Mouse (Mus musculus) limb, embryonic 15.5 days (tissue): ENCODE measurements around the gene Gm20388. TPM values are rescaled to one million over a fixed set of nuclear protein-coding genes. Genes with fewer than 3 reads are reported as not detected.

ENCODE experiments used
- ATAC-seq: fragments of 200-750 bp; cut with Nextera tagmentation; 2 replicates; pipeline ENCODE4 v1.8.0; 2017; ENCODE audit warnings: low read depth, moderate TSS enrichment; ENCODE audit not compliant: insufficient number of reproducible peaks, low FRiP score, low TSS enrichment
- H3K27ac ChIP-seq: fragments of 300-500 bp; sonication (generic); 2 replicates; pipeline ENCODE4 v1.5.1; 2015; ENCODE audit warnings: moderate library complexity, mild to moderate bottlenecking, inconsistent platforms
- H3K27me3 ChIP-seq: fragments of 300-500 bp; sonication (generic); 2 replicates; pipeline ENCODE4 v1.6.1; 2015; ENCODE audit warnings: inconsistent platforms
- H3K36me3 ChIP-seq: fragments of 300-500 bp; sonication (generic); 2 replicates; pipeline ENCODE4 v1.6.1; 2015; ENCODE audit warnings: inconsistent platforms
- H3K4me1 ChIP-seq: fragments of 300-500 bp; sonication (generic); 2 replicates; pipeline ENCODE4 v1.6.1; 2015; ENCODE audit warnings: inconsistent platforms
- H3K4me2 ChIP-seq: fragments of 300-500 bp; sonication (generic); 2 replicates; pipeline ENCODE4 v1.6.1; 2015; ENCODE audit warnings: mild to moderate bottlenecking, inconsistent platforms
- H3K4me3 ChIP-seq: fragments of 300-500 bp; sonication (generic); 2 replicates; pipeline ENCODE4 v1.5.1; 2015; ENCODE audit warnings: mild to moderate bottlenecking, inconsistent platforms
- H3K9ac ChIP-seq: fragments of 300-500 bp; sonication (generic); 2 replicates; pipeline ENCODE4 v1.6.1; 2015; ENCODE audit warnings: inconsistent platforms
- H3K9me3 ChIP-seq: fragments of 300-500 bp; sonication (generic); 2 replicates; pipeline ENCODE4 v1.6.1; 2016; ENCODE audit warnings: inconsistent platforms
- WGBS: fragments of 180-500 bp; shearing (Covaris S2); methylation state at CpG from one replicate; pipeline ENCODE4 v1.1.7; 2015; 5-methylcytosine and 5-hydroxymethylcytosine counted together
- polyA plus RNA-seq: library from polyadenylated mRNA; unstranded; fragments of >200 nt; fragmentation: Nextera tagmentation; extraction: Ambion mirVana; gene quantifications from 2 replicates; pipeline ENCODE4 v1.2.1, GENCODE M21; 2015

Gene Gm20388
- polyA plus RNA-seq, 1 experiment from 2014 or later, result 4.9 TPM

DNA sequence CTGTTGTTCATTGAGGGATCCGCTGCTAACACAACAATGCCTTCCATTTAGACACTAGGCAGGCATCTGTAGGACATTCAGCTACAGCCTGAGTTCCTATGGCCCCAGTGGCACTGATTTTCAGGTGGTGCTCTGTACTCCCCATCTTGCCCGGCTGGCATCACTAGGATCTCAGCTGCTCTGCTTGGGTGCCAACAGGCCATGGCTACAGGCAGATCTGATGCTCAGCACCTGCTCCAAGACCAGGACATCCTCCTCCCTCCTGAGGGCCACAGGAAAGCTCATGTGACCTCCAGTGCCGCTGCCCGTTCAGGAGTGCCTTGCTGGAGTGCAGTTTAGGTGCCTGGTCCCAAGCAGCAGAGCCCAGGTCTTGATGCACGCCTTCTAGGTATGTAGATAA, 1721.8 kb downstream of the Gm20388 start:
- ATAC-seq, result no peak
- Histone ChIP-seq H3K4me1 (peaks cover 35% of the 10 kb centered on the region), H3K4me2 (no peak overlapping the region), H3K27me3 (no peaks in the 10 kb centered on the region), H3K9ac (no peak overlapping the region), H3K4me3 (no peak overlapping the region), H3K9me3 (no peaks in the 10 kb centered on the region), H3K36me3 (peaks cover 7% of the 10 kb centered on the region), H3K27ac (no peak overlapping the region)
- WGBS, result 83% methylated on average over 5 of the region's 5 CpGs

DNA sequence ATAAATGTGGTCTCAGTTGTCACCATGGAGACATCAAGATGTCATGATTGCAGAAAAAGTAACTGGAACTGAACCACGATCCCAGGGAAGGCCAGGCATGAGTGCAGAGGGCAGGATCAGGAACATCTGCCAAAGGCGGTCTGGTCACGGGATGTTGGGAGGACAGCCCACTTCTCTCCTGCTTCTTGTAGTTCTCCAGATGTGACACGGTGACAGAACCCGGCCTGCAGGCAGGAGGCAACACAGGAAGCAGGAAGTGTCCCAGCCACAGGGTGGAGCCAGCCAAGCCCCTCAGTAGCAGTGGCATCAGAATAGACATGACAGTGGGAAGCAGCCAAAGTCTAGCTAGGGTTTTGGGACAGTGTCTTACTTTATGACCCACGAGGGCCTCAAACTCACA, 1724.9 kb downstream of the Gm20388 start:
- H3K27me3 ChIP-seq, result no peaks in the 10 kb centered on the region
- H3K27ac ChIP-seq, result peak overlapping the region; percentile 8; the same call in 1 of the 2 replicates
- WGBS, result 49% methylated on average over 6 of the region's 6 CpGs

DNA sequence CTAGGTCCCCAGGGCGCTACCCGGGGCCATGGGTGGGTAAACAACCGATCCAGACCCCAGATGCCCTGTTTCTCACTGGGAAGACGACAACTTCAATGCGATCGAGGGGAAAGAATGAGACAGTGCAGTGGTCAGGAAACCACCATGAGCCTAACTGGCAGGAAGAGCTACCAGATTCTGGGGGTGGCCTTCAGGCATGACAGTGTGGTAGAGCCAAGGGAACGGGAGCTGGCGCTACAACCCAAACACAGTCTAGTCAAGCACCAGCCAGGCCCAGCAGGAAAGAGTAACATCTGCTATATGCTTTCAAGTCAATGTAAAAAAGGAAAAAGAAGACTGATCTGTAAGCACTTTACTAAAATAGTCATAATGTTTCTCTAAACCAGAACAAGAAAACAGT, 1725.5 kb downstream of the Gm20388 start:
- 86% methylated on average over 8 of the region's 8 CpGs for WGBS
- H3K36me3 ChIP-seq, result no peaks in the 10 kb centered on the region; the same call in 1 of the 2 replicates
- ATAC-seq, result no peak

More for the DNA sequence above, 1724.9 kb downstream of the Gm20388 start:
- H3K36me3 ChIP-seq, result no peaks in the 10 kb centered on the region; the same call in 1 of the 2 replicates
- peaks cover 34% of the 10 kb centered on the region for H3K4me1 ChIP-seq
- no peak for ATAC-seq
- no peak overlapping the region for H3K4me2 ChIP-seq
- no peaks in the 10 kb centered on the region for H3K9me3 ChIP-seq
- H3K9ac ChIP-seq, result no peak overlapping the region
- no peak overlapping the region for H3K4me3 ChIP-seq

DNA sequence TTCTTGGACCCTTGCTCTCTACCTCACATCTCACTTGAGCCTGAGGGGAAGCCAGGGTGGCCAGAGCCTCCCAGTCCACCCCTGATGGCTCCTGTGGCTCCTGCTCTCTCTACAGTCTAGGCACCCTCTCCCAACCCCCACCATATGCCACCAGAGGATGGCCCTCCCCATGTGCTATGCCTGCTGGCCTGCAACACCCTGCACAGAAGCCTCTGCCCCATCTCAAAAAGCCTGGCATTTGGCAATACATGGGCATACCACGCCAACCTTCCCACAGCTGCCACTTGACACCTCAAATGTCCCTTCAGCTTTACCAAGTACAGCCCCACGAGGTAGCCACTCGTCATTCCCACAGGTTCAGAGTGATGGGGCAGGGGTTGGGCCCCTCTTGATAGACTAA, 1732.2 kb downstream of the Gm20388 start:
- H3K4me3 ChIP-seq, result no peak overlapping the region
- no peak for ATAC-seq
- peaks cover 31% of the 10 kb centered on the region for H3K4me1 ChIP-seq
- 0 out of 2 replicates have a peak overlapping the region, but pooled peaks have one; percentile 35 for H3K27ac ChIP-seq
- no peaks in the 10 kb centered on the region for H3K9me3 ChIP-seq
- H3K9ac ChIP-seq, result no peak overlapping the region
- WGBS, result 78% methylated on average over 3 of the region's 3 CpGs
- H3K4me2 ChIP-seq, result no peak overlapping the region
- no peaks in the 10 kb centered on the region for H3K27me3 ChIP-seq
- no peaks in the 10 kb centered on the region for H3K36me3 ChIP-seq

More for the DNA sequence above, 1725.5 kb downstream of the Gm20388 start:
- H3K4me2 ChIP-seq, result no peak overlapping the region
- H3K4me1 ChIP-seq, result peaks cover 31% of the 10 kb centered on the region
- H3K4me3 ChIP-seq, result no peak overlapping the region
- no peaks in the 10 kb centered on the region for H3K27me3 ChIP-seq
- H3K9me3 ChIP-seq, result no peaks in the 10 kb centered on the region
- H3K9ac ChIP-seq, result no peak overlapping the region
- H3K27ac ChIP-seq, result peak overlapping the region; percentile 73

DNA sequence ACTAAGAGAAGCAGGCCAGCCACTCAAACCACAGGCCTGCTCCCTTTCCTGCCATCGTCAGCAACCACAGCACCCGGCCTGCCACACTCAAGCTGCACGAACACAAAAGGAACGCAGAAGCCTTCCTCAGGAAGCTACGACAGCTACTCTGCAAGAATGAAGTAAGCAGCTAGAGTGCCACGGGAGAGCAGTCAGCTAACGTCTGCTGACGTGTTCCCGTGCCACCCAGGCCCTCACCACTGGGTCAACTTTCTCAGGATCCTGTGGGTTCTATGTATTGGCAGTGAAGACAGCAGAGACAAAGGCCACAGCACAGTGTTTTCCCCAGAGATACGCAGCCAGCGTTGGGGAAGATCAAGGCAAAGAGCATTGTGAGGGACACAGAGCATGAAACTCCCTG, 1732.7 kb downstream of the Gm20388 start:
- H3K9ac ChIP-seq, result no peak overlapping the region

DNA sequence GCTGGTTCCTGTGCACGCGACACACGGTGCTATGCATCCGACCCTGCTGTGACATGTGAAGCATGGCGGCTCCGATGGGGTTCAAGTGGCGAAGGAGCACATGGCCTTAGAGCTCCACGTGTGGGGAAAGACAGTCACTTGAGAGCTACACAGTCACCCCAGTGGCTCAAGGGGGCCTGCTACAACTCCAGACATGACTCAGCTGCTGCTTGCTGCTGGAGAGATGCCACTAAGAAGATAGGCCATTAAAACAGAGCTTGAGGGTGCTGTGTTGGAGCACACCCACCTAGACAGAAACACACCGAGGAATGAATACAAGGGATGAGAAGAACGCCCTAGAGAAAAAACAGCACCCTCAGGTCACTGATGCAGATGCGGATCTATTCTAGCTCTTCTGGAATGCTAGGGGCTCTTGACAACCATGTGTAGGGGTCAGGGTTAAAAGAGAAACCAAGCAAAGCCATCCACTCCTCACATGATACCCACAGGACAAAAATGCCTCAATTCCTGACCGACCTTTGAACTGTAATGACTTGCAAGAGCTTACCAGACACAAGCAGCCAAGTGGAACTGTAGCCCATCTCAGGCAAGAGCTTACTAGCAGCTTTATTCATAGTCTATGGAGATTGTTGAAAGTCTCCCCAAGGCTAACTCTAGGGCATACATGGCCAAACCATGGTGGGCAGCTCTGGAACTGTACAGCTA, 1737.0 kb downstream of the Gm20388 start:
- Histone ChIP-seq H3K27me3 (no peaks in the 10 kb centered on the region), H3K4me1 (peaks cover 66% of the 10 kb centered on the region), H3K4me2 (no peak overlapping the region), H3K4me3 (no peak overlapping the region), H3K27ac (no peak overlapping the region), H3K36me3 (no peaks in the 10 kb centered on the region), H3K9me3 (no peaks in the 10 kb centered on the region), H3K9ac (no peak overlapping the region)
- no peak for ATAC-seq
- WGBS, result 87% methylated on average over 12 of the region's 12 CpGs

More for the DNA sequence above, 1732.7 kb downstream of the Gm20388 start:
- no peaks in the 10 kb centered on the region for H3K9me3 ChIP-seq
- no peaks in the 10 kb centered on the region for H3K27me3 ChIP-seq
- H3K4me3 ChIP-seq, result no peak overlapping the region
- H3K4me2 ChIP-seq, result no peak overlapping the region
- ATAC-seq, result no peak
- H3K4me1 ChIP-seq, result peaks cover 35% of the 10 kb centered on the region
- H3K36me3 ChIP-seq, result no peaks in the 10 kb centered on the region
- H3K27ac ChIP-seq, result peak overlapping the region; percentile 35; the same call in 1 of the 2 replicates
- 81% methylated on average over 11 of the region's 11 CpGs for WGBS

DNA sequence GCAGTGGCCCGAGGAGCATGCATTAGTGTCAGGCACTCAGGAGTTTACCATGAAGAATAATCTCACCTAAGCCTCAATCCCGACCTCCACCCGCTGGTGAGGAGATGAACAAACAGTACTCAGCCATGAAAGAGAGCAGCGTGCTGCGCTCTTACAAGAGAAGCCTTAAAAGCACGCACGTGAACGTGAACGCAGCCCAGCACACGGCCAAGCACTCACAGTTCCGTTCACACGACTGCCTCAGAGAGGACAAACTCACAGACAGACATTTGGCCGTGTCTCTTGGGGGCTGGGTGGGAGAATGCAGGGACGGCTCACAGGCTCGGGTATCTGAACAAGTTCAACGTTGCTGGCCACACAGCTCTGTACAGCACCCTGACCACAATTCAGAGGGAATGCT, 1737.8 kb downstream of the Gm20388 start:
- H3K27ac ChIP-seq, result no peak overlapping the region
- WGBS, result 73% methylated on average over 16 of the region's 16 CpGs
- H3K27me3 ChIP-seq, result no peaks in the 10 kb centered on the region
- no peaks in the 10 kb centered on the region for H3K36me3 ChIP-seq
- H3K4me3 ChIP-seq, result no peak overlapping the region
- no peaks in the 10 kb centered on the region for H3K9me3 ChIP-seq
- ATAC-seq, result no peak
- H3K9ac ChIP-seq, result no peak overlapping the region
- peaks cover 62% of the 10 kb centered on the region for H3K4me1 ChIP-seq
- H3K4me2 ChIP-seq, result no peak overlapping the region

DNA sequence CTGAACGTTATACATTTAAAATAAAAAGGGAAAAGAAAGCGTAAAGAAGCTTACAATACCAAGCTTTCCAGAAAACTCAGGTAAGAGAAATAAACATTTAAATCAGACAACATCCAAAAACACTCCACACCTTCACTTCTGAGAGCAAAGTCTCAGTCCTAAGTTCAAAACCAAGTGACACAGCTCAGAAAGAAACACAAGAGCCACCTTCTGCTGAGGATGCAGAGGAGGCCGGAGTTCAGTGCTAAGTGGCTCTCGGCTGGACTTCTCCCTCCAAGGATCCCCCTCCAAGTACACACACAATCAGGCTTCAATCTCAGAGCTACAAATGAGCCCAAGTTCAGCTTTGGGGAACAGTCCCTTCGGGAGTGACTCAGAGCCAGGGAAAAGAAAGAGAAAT, 1738.8 kb downstream of the Gm20388 start:
- Histone ChIP-seq H3K4me3 (no peak overlapping the region), H3K9me3 (no peaks in the 10 kb centered on the region), H3K4me1 (peaks cover 62% of the 10 kb centered on the region), H3K9ac (no peak overlapping the region), H3K27ac (no peak overlapping the region), H3K36me3 (no peaks in the 10 kb centered on the region), H3K4me2 (peak overlapping the region; percentile 92; the same call in 1 of the 2 replicates), H3K27me3 (no peaks in the 10 kb centered on the region)
- 75% methylated on average over 5 of the region's 5 CpGs for whole genome bisulfite sequencing
- no peak for ATAC-seq

DNA sequence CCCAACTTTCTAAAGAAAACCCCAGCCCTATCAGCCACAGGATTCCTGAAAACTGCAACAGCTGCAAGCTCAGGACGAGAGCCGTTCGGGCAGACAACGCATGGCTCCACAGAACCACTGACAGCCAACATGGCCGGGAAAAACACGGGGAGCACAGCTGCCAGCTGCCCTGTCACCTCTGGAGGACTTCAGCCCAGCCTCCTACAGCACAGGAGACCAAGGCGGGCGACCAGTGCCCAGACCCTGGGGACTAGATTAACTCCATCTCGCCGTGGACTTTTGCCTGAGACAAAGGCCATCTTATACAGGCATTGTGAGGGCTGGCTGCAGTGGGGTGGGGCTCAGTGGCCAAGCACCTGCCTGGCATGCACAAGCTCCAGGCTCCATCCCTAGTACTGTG, 1739.3 kb downstream of the Gm20388 start:
- H3K27ac ChIP-seq, result no peak overlapping the region
- peaks cover 57% of the 10 kb centered on the region for H3K4me1 ChIP-seq
- H3K27me3 ChIP-seq, result no peaks in the 10 kb centered on the region
- peak overlapping the region; percentile 92 for H3K4me2 ChIP-seq
- H3K4me3 ChIP-seq, result peak overlapping the region; percentile 78; the same call in 1 of the 2 replicates
- ATAC-seq, result no peak
- no peaks in the 10 kb centered on the region for H3K9me3 ChIP-seq
- 70% methylated on average over 10 of the region's 10 CpGs for WGBS
- no peaks in the 10 kb centered on the region for H3K36me3 ChIP-seq
- no peak overlapping the region for H3K9ac ChIP-seq

DNA sequence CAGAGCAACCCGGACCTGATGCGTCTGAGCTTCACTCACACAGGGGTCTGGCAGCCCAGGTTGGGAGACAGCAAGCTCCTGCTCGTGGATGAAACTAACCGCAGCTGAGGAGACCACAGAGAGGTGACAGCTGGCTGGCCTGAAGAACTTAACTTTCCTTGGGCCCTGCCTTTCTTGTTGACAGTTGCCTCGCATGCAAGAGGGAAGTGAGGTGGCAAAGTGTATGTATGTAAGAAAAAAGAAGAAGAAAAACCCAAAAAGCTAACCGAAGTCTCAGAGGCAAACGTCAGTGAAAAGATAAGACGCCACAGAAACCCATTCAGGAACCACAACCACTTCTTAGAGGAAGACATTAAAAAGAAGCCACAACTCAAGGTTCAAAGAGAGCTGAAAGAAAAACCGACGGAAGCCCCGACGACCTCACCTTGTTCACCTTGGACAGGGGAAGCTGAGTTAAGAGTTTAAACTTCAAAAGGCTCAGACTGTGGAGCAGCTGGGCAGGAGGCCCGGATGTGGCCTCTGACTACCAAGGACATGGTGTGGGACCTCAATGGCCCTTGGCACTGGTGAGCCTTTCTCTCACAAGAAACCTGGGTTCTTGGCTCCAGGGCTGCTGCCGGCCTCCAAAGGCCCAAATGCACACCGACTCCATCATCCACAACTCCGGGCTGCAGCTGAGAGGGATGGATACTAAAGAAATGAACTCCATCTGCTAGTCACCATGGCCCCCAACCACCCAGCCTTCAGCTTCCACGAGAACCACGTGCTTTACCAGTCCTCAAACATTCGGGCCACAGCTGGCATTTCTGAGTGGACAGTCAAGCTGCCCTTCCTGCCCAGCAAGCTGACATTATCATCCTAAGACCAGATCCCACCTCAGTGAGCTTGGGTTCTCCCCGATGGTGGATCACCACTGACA, 1740.0 kb downstream of the Gm20388 start:
- Histone ChIP-seq H3K4me1 (peaks cover 53% of the 10 kb centered on the region), H3K4me2 (peak overlapping the region; percentile 92), H3K27me3 (no peaks in the 10 kb centered on the region), H3K9ac (peak overlapping the region; percentile 48; the same call in 1 of the 2 replicates), H3K27ac (no peak overlapping the region), H3K36me3 (no peaks in the 10 kb centered on the region), H3K9me3 (no peaks in the 10 kb centered on the region), H3K4me3 (peak overlapping the region; percentile 78)
- no peak for ATAC-seq
- 63% methylated on average over 20 of the region's 20 CpGs for WGBS

DNA sequence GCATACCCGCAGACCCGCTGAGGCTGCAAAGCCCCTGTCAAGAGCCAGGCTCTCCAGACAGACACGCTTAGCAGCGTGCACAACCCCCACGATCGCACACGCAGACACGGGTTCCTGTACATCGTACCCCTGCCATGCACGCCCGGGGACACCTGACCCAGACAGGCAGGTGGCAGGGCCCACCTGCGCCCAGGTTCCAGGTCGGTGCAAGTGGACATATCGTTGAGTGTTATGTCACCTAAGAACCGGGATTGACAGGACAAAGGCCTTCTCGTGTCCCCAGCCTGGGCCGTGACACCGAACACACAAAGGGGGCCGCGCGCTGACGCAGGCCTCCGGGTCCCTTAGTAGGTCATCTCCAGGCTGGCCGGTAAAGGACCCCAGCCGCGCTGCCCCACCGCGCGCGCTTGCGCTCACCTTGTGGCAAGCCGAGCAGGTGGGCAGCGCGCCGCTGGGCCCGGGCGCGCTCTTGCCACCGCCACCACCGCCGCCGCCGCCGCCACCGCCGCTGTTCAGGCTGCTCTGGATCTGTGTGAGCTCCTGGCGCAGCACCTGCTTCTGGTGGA, 1740.8 kb downstream of the Gm20388 start:
- H3K27me3 ChIP-seq, result no peaks in the 10 kb centered on the region
- no peak overlapping the region for H3K27ac ChIP-seq
- peaks cover 53% of the 10 kb centered on the region for H3K4me1 ChIP-seq
- H3K36me3 ChIP-seq, result no peaks in the 10 kb centered on the region
- H3K4me3 ChIP-seq, result peak overlapping the region; percentile 78
- H3K4me2 ChIP-seq, result peak overlapping the region; percentile 92
- WGBS, result 13% methylated on average over 47 of the region's 47 CpGs
- no peaks in the 10 kb centered on the region for H3K9me3 ChIP-seq
- peak overlapping the region; percentile 48 for H3K9ac ChIP-seq
- ATAC-seq, result no peak
